Mouse (Mus musculus): ENCODE measurements around the gene Cox10.
"Not testable (repeated sequence)": the region's sequence is repeated elsewhere in the genome, so short reads cannot be mapped to it uniquely, and the experiment has no call there.

Cox10 gene

DNA sequence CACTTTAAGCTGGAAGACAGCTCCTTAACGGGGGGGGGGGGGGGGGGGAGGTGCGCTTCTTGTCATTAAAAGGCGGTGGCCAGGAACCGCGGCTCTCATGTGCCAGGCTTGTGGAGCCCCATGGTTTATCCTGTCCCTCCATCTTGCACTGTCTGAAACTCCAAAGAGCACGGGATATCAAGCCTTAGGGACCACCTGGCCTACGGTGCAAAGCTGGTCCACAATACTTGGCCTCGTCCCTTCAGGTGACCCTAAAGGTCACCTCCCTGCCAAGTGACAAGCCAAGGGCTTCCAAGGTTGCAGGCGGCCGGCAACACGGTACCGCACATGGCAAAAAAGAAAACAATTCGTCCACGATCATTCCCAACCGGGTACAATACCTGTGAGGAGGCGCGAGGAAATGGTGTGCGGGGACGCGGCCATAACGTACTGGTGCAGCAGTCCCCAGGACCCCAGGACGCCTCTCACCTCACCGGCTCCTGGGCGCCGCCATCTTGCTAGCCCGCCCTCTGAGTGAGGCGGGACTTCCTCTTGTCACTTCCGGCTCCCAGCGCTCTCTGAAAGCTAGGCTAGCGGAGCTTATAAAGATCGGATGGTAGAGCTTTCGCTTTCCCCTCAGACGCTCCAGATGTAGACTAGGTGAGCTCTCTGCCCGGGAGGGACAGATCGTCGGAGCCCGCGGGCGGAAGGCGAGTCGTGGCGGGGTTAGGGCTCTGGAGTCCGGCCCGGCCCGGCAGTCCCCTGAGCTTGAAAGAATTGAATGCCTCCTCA is at the start of gene Cox10:
Cox10 (minus strand) TSS at position 513 of the 771 bp plus-strand sequence.
- DNase-seq = peak; percentile 91 to 93

DNA sequence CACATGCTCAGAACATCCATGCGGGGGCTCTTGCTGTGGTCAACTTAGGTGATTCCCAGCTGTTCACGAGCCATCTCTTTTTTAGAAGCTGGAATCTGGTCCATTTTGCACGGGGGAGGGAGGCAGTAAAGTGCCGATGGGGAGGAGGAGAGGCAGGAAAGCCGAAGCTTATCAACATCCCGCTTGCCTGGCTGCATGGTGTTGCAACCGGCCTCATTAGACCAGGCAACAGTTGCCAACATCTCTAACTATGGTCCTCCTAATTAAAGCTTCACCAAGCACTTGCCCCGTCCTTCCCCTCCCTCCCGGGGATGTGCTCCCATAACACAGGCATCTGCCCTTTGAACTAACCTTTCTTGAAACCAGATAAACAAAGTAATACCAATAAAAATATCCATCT is 48.7 kb upstream of the Cox10 start:
- DNase-seq = no peak

- DNase-seq = no peak
These were observed 46.2 kb upstream of the Cox10 start for GRCm38 (mm10) chr11:64125471-64125870.

- not testable (repeated sequence) for DNase-seq
These were observed 43.9 kb upstream of the Cox10 start for GRCm38 (mm10) chr11:64123174-64123573.

- no peak for DNase-seq
These were observed 37.4 kb upstream of the Cox10 start for GRCm38 (mm10) chr11:64116711-64117110.

DNA sequence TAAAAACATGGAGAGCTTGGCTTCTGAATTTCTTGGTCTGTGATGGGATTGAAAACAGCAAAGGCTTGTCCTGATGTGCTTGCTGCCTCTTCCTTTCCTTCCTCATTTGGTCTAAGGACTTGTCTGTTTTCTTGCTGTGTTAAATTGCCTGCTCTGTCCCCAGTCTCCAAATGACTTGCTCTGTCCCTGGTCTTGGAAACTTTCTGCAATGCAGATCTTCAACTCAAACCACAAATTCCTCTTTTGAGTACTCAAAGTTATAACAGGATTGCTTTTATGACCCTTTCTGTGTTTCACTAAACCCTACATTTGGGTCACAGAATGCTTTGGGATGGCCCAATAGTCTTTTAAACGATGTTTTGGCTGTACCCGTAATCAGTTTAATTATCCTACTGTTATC is 36.6 kb upstream of the Cox10 start:
- no peak for DNase-seq

DNA sequence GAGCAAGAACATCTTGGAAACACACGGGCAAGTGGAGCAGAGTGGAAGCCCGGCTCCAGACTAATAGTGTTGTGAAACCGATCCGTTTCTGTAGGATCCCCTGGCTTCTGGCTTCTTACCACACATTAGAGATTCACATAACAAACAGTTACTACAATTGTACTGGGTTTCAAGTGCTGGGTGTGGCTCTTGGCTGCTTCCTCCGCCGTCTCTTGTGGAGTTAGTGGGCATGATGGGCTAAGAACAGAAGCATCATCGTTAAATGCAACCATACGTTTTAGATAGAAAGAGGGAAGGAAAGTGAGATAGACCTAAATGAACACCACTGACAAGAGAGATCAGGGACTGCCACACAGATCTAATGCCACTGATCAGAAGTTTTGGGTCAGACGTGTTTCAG is 35.8 kb upstream of the Cox10 start:
- DNase-seq = no peak

DNA sequence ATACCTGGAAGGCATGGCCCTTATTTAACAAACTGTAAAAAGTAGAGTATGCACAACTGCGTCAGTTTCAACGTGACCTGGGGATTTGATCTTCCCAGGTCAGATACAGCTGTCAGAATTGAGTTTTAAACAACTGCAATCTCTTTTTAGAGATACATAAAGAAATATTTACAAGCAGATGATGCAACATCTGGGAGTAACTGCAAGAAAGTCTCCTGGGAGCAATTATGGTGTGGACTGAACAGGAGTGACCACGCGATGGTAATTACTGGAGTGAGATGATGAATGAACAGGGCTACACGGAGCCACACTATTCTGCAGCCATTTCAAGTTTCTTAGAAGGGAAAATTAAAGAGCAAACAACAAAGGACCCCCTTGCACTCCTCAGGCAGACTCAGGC is 20.8 kb upstream of the Cox10 start:
- no peak for DNase-seq

DNA sequence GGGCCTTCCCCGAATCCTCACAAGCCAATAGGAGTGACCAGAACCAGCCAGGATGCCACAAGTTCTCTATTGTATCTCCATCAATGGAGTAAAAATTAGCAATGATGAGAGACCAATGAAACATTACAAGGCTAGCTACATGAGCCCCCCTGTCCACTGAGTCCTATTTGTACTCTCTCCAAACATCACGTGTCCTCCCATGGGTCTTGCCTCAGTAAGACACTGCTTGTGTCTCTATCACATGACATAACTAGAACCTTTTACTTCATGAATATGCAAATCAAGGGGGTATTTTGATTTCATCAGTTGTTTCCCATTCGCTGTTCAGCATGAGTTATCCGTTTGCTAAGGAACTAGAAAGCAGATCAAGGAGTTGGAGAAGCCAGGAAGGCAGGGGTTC is 13.8 kb upstream of the Cox10 start:
- no peak for DNase-seq

DNA sequence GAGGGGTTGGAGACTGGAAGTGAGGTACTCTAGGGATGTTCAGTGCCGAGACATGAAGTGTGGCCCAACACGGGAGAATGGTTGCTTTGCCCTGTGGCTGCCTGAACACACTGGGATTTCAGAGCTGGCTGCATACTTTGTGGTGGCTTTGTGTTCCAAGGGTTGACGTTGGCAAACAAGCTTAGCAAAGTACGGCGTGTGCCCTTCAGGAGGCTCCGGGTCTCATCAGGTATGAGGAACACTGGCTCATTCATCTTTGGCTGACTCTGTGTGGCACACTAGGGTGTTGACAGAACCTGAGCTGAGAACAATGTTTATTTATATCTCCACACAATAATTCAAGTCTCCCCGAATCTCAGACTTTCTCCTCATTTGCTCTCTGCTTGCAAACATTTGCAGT is 11.9 kb upstream of the Cox10 start:
- no peak for DNase-seq

DNA sequence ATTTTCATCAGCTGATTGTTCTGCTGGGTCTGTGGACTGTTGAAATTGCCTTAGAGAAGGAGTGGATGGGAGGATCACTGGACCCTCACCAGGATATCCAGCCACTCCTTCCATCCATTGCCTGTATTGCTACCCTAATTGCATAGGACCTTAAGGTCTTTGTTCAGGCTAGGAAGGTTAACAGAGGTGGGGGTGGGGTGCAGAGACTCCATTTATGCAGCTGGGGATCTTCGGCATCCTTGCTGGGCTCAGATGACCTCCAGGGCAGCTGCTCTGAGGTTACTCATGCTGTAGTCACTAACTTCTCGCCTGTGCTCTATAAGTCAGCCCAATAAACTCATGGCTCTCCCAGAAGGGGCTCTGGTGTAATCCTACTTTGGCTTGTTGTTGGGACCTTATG is 10.4 kb upstream of the Cox10 start:
- no peak for DNase-seq

DNA sequence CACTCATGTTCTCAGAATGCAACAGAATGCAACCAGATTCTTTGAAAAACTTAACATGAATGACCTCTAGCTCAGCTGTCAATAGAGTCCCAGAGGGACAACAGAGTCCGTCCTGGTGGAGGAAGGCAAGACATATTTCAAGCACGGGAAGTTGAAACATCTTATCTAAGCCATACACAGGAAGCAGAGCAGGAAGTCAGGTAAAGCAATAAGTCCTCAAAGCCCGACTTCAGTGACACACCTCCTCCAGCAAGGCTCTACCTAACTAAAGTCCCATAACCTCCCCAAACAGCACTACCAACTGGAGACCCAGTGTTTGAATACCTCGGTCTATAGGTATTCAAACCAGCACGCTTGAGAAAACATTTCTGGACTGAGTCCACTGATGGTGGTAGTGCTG is 6.6 kb upstream of the Cox10 start:
- no peak for DNase-seq

GRCm38 (mm10) chr11:64079727-64080081 is 436 bp upstream of the Cox10 start:
- DNase-seq = no peak

DNA sequence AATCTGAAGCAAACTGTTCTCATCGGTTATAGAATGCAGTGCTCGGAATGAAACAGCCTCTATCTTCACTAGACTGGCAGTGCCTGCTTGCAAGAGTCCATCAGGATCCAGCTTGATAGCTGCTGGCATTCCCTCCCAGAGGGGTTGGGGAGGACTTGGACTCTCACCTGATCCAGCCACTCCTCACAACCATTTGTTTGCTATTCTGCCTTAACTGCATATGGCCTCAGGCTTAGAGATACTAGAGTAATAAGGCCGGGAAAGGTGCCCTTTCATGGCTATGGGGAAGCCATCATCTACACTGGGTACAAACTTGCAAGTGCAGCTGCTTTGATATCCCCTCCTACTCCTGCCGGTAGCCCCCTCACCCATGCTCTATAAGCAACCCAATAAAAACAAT is 3.1 kb downstream of the Cox10 start:
- DNase-seq = no peak

DNA sequence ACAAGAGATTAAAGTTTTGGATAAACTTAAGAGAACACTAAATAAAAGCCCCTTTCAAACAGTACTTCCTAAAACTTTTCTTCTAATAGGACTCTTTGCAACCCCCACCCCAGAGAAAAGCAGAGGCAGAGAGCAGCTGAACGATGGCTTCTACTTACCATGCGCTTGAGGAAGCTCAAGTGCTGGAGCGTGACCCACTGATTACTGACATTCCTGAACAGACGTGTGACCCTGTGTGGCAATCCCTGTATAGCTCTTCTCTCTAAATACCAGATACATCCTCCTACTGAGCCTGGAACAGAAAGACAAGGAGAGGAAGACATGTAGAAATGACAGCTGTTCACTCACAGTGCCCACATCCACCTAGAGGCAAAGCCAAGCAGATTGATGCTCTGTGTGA is 5.9 kb downstream of the Cox10 start:
- no peak for DNase-seq

DNA sequence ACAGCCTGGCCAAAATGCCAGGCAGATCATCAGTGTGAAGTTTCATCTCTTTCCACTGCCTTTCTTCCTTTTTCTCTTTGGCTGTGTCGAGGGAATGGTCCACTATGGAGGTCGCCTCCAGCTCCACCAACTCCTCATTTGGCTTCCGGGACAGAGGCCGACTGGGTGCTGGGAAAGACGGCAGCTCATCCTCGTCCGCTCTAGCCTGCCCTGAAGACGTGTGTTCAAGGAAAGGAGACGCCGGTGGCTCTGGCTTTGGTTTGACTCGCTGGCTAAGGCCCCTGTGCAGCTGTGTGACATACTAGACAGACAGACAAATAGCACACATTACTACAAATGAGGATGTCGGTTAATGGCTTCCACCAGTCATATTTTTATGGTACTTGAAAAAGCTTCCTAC is 7.7 kb downstream of the Cox10 start:
- DNase-seq = no peak

DNA sequence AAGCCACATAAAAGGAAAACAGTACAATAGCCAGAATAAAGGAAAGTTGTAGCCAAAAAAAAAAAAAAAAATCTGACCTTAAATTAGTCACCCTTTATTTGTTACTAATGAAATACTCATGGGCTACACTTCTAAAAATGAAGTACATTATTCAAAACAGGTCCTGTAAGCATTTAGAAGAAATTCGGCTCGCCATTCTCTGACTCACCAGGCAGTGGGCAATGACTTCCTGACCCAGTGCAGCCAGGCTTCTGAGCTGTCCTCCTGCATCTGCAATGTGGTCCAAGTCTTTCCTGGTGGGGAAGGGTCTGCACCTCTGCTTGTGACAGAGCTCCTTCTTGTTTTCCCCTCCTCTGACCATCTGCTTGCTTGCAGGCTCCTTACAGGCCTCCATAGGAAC is 13.3 kb downstream of the Cox10 start:
- DNase-seq = no peak

GRCm38 (mm10) chr11:64063130-64063529 is 16.1 kb downstream of the Cox10 start:
- no peak for DNase-seq

GRCm38 (mm10) chr11:64062226-64062625 is 17.0 kb downstream of the Cox10 start:
- no peak for DNase-seq

GRCm38 (mm10) chr11:64059305-64059704 is 20.0 kb downstream of the Cox10 start:
- DNase-seq = no peak

DNA sequence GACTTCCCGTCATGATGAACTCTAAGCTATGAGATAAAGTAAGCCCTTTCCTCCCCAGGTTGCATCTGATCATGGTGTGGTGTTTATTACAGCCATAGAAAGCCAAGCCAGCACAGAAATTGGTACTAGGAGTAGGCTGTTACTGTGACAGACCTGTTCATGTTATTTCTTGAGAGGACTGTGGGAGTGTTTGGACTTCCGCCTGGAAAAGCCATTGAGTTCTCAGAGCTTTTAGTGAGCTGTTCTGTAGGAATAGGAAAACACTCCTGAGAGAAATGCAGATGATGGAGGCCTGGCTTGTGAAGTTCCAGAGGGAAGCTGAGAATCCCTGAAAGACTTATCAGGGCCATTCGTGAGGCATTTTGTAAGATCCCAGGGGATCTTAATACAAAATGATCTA is 20.8 kb downstream of the Cox10 start:
- DNase-seq = no peak

- no peak for DNase-seq
These were observed 25.9 kb downstream of the Cox10 start for GRCm38 (mm10) chr11:64053371-64053770.

GRCm38 (mm10) chr11:64051195-64051968 is 27.9 kb downstream of the Cox10 start:
- DNase-seq = no peak

- DNase-seq = no peak
These were observed 31.8 kb downstream of the Cox10 start for GRCm38 (mm10) chr11:64047432-64047831.

GRCm38 (mm10) chr11:64045041-64045440 is 34.2 kb downstream of the Cox10 start:
- DNase-seq = no peak
